In genomic region chr10:53806697-53807096, GRCm38 (mm10) we compare ENCODE assay signal across 13 mouse cellular contexts. TPM values are rescaled to one million over a fixed set of nuclear protein-coding genes. Genes with fewer than 3 reads are reported as not detected.
A peak's percentile ranks its signal among the peaks of the same experiment; 100 is the strongest.
DNase-seq lines count a peak whose midpoint lies in the region; ATAC-seq and TF ChIP-seq lines count a peak whose summit lies in the region.
"Had no signal": no experiment of that assay in that cellular context is flagged by ENCODE, and none has a peak within 500 bp of the region (broad histone marks: within the 10 kb centered on the region; RNA-seq: fewer than 3 reads in every experiment).

No protein-coding gene starts in this region.

- POLR2A ChIA-PET in Patski (lab: Charles Lee): no interaction called here

- in situ Hi-C loops in Patski (cut with MboI; ENCODE audit: low pct_unique_long_range_greater_than_20kb): loop anchor here (25.0 kb wide), 1 partner anchor 1956 kb away; no protein-coding TSS in a partner anchor

- DNase-seq in cerebellum, adult 2 months: no peak
- no peak for DNase-seq in cerebellum, adult 18-20 months
- no peak for DNase-seq in liver, embryonic 14.5 days (ENCODE audit: low read depth in 3 of 3, low spot score in 3 of 3)
- no peak for DNase-seq in liver
- DNase-seq in Patski (ENCODE audit: low read depth, low spot score): no peak
- DNase-seq in ovary, postnatal 14 days (ENCODE audit: low spot score): no peak
- no peak for DNase-seq in natural killer cell, adult 2 months (ENCODE audit: low spot score in 2 of 2)
- DNase-seq: right cerebral cortex, adult 18-20 months had no signal

- ATAC-seq in liver, embryonic 14.5 days (ENCODE audit: insufficient read depth): no peak
- ATAC-seq in Patski: no peak
- peak; percentile 67; the same call in 1 of the 2 replicates for ATAC-seq in megakaryocyte-erythroid progenitor cell, adult 5-6 weeks (replicated peaks; ENCODE audit: low FRiP score, low TSS enrichment, poor library complexity, severe bottlenecking)
- ATAC-seq: inflammation-experienced regulatory T-cells, adult 6 months; midbrain, embryonic 16.5 days had no signal

- no peaks in the 10 kb centered on the region for H3K9me3 ChIP-seq in liver, embryonic 14.5 days (ENCODE audit: control insufficient read depth, low read length)
- H3K9me3 ChIP-seq: embryonic facial prominence, embryonic 15.5 days; limb, embryonic 12.5 days had no signal

- no peak overlapping the region for H3K9ac ChIP-seq in liver, embryonic 14.5 days (replicated peaks)
- H3K9ac ChIP-seq: embryonic facial prominence, embryonic 15.5 days; limb, embryonic 12.5 days had no signal

- WGBS in cerebellum, adult 2 months: 57% methylated on average over 8 of the region's 8 CpGs
- 42% methylated on average over 8 of the region's 8 CpGs for WGBS in liver, embryonic 14.5 days (ENCODE audit: insufficient replicate concordance)

- CTCF ChIA-PET in Patski (lab: Charles Lee): no interaction called here

- TF ChIP-seq CTCF in cerebellum, adult 2 months (IDR thresholded peaks at IDR 0.05; ENCODE audit: borderline replicate concordance, insufficient read depth, low read depth, low read length): peak; percentile 29; the same call in 1 of the 2 replicates
- peak; percentile 20; the same call in 1 of the 2 replicates for TF ChIP-seq CTCF in liver, embryonic 14.5 days (IDR thresholded peaks at IDR 0.05; ENCODE audit: low read depth)
- peak; percentile 46 for TF ChIP-seq CTCF in Patski (IDR thresholded peaks at IDR 0.05)

- no peak overlapping the region for H3K4me2 ChIP-seq in liver, embryonic 14.5 days (ENCODE audit: low read depth)
- H3K4me2 ChIP-seq: embryonic facial prominence, embryonic 15.5 days; limb, embryonic 12.5 days had no signal

- H3K4me3 ChIP-seq in cerebellum, adult 2 months (replicated peaks; ENCODE audit: insufficient read depth, low read depth, low read length): no peak overlapping the region
- no peak overlapping the region for H3K4me3 ChIP-seq in liver, embryonic 14.5 days (ENCODE audit: insufficient read depth in 1 of 2, low read depth in 2 of 2, low read length in 2 of 2)
- H3K4me3 ChIP-seq: embryonic facial prominence, embryonic 15.5 days; limb, embryonic 12.5 days had no signal

- H3K4me1 ChIP-seq in cerebellum, adult 2 months (ENCODE audit: control insufficient read depth, insufficient read depth, low read length): peaks cover 2% of the 10 kb centered on the region; the same call in 1 of the 2 replicates
- H3K4me1 ChIP-seq in liver, embryonic 14.5 days (replicated peaks; ENCODE audit: control insufficient read depth in 2 of 2, insufficient read depth in 2 of 2, low read length in 1 of 2): no peaks in the 10 kb centered on the region
- H3K4me1 ChIP-seq: embryonic facial prominence, embryonic 15.5 days; limb, embryonic 12.5 days had no signal

- TF ChIP-seq POLR2A in cerebellum, adult 2 months (IDR thresholded peaks at IDR 0.05; ENCODE audit: borderline replicate concordance, insufficient read depth, low read length): no peak

- TF ChIP-seq EP300 in liver, embryonic 14.5 days (IDR thresholded peaks at IDR 0.05; ENCODE audit: low read depth): no peak

- no peaks in the 10 kb centered on the region for H3K36me3 ChIP-seq in liver, embryonic 14.5 days (replicated peaks; ENCODE audit: control insufficient read depth, insufficient read depth, low read depth)
- H3K36me3 ChIP-seq: embryonic facial prominence, embryonic 15.5 days; limb, embryonic 12.5 days had no signal

- H3K27me3 ChIP-seq in cerebellum, adult 2 months (ENCODE audit: control insufficient read depth, insufficient read depth, low read length): no peaks in the 10 kb centered on the region
- H3K27me3 ChIP-seq in liver, embryonic 14.5 days (ENCODE audit: control insufficient read depth, insufficient read depth, low read length): no peaks in the 10 kb centered on the region
- no peaks in the 10 kb centered on the region for H3K27me3 ChIP-seq in Patski
- H3K27me3 ChIP-seq: embryonic facial prominence, embryonic 15.5 days; limb, embryonic 12.5 days had no signal

- no peak overlapping the region for H3K27ac ChIP-seq in cerebellum, adult 2 months (ENCODE audit: insufficient read depth, low read length)
- no peak overlapping the region for H3K27ac ChIP-seq in liver, embryonic 14.5 days
- H3K27ac ChIP-seq: embryonic facial prominence, embryonic 15.5 days; limb, embryonic 12.5 days had no signal

RNA-seq across cellular contexts. Expression of gene Fam184a, which starts 55.8 kb away (rescaled TPM):
- 30.3 and 31.5 TPM in 2 replicates for polyA plus RNA-seq in cerebellum, adult 2 months (2012; rRNA removed)
- 0.18 and 0.21 TPM in 2 replicates for polyA plus RNA-seq in liver, embryonic 14.5 days (2012; rRNA removed)
- 0.11 and 0.19 TPM in 2 replicates for polyA plus RNA-seq in liver, embryonic 14.5 days (2014; fragmentation: Nextera tagmentation; extraction: Ambion mirVana)
- polyA plus RNA-seq in Patski (2021): 10.3 TPM
- 2.0 and 3.2 TPM in 2 replicates for total RNA-seq in megakaryocyte-erythroid progenitor cell, adult 5-6 weeks (2014; fragmentation: Nextera tagmentation)
- total RNA-seq in megakaryocyte-erythroid progenitor cell, adult 5-6 weeks (2017): 4.5 and 14.9 TPM in 2 replicates
- polyA plus RNA-seq: inflammation-experienced regulatory T-cells, adult 6 months had no signal
